Mouse (Mus musculus) leukemia stem cell, adult 10-12 weeks (primary cell): Measurements from ENCODE around the gene Zfp874b. TPM values are rescaled to one million over a fixed set of nuclear protein-coding genes. Genes with fewer than 3 reads are reported as not detected.

Experiments used
- polyA plus RNA-seq: library from polyadenylated mRNA; stranded (reverse); fragments of >175 nt; gene quantifications from 2 replicates; pipeline ENCODE4 v1.2.3, GENCODE M21; 2012; ENCODE audit warnings: low replicate concordance

Gene Zfp874b
- polyA plus RNA-seq = 0.07 and 0.36 TPM in 2 replicates

GRCm38 (mm10) chr13:67483625-67484423 is at the start of gene Zfp874b:
Gene Zfp874b, minus strand, starts transcription at chr13:67484258.

GRCm38 (mm10) chr13:67525753-67526410 is 41.8 kb upstream of the Zfp874b start, which contains the start of the genes Gm26965 and Zfp87:
Gene Gm26965, minus strand, starts transcription at chr13:67526151.
Gene Zfp87, minus strand, starts transcription at chr13:67526177.

GRCm38 (mm10) chr13:67500084-67500719 is 16.1 kb upstream of the Zfp874b start, which contains the start of gene Zfp58:
Gene Zfp58, minus strand, starts transcription at chr13:67500555.

GRCm38 (mm10) chr13:67451172-67452020 is 32.7 kb downstream of the Zfp874b start, which contains the start of gene Zfp874a:
Gene Zfp874a, minus strand, starts transcription at chr13:67451624.

Other genes with a start within 250 kb of the Zfp874b start
- gene Zfp458, start 205.8 kb downstream of the Zfp874b start, polyA plus RNA-seq = 0.06 and 0.10 TPM in 2 replicates
- gene Zfp457, start 177.8 kb downstream of the Zfp874b start, polyA plus RNA-seq = not detected in 2 replicates
- gene Zfp595, start 151.7 kb downstream of the Zfp874b start, polyA plus RNA-seq = 0.16 and 0.20 TPM in 2 replicates
- not detected in 2 replicates for gene Gm28044, start 123.7 kb downstream of the Zfp874b start, polyA plus RNA-seq
- gene Zfp953, start 123.7 kb downstream of the Zfp874b start, polyA plus RNA-seq = 0.25 TPM in 1 of 2 replicates, not detected in the other
- gene Gm28041, start 108.5 kb downstream of the Zfp874b start, polyA plus RNA-seq = not detected in 2 replicates
- gene Zfp456, start 108.4 kb downstream of the Zfp874b start, polyA plus RNA-seq = 0.19 TPM in 1 of 2 replicates, not detected in the other
- gene Zfp429, start 84.4 kb downstream of the Zfp874b start, polyA plus RNA-seq = 2.2 TPM in 1 of 2 replicates, not detected in the other
- gene Zfp459, start 62.8 kb downstream of the Zfp874b start, polyA plus RNA-seq = 0.38 TPM in 1 of 2 replicates, not detected in the other
- 0.36 TPM in 1 of 2 replicates, not detected in the other for gene Zfp874a, start 32.6 kb downstream of the Zfp874b start, polyA plus RNA-seq
- gene Zfp58, start 16.3 kb upstream of the Zfp874b start, polyA plus RNA-seq = 0.20 TPM in 1 of 2 replicates, not detected in the other
- gene Gm26965, start 41.9 kb upstream of the Zfp874b start, polyA plus RNA-seq = not detected in 2 replicates
- 0.08 and 1.3 TPM in 2 replicates for gene Zfp87, start 41.9 kb upstream of the Zfp874b start, polyA plus RNA-seq
- 0.14 and 0.32 TPM in 2 replicates for gene Zfp748, start 69.6 kb upstream of the Zfp874b start, polyA plus RNA-seq
- gene Zfp729b, start 125.4 kb upstream of the Zfp874b start, polyA plus RNA-seq = 0.56 TPM in 1 of 2 replicates, not detected in the other
- gene Gm49345, start 153.5 kb upstream of the Zfp874b start, polyA plus RNA-seq = not detected in 2 replicates
- gene Zfp729a, start 153.5 kb upstream of the Zfp874b start, polyA plus RNA-seq = 0.11 and 0.27 TPM in 2 replicates
- gene Zfp738, start 202.8 kb upstream of the Zfp874b start, polyA plus RNA-seq = 0.06 and 1.4 TPM in 2 replicates
- 0.15 and 0.76 TPM in 2 replicates for gene Zfp65, start 244.9 kb upstream of the Zfp874b start, polyA plus RNA-seq